Mouse (Mus musculus) erythroblast, embryonic 14.5 days (primary cell): ENCODE results near the gene Mcoln1.

Experiments
- GATA1 ChIP-seq: IDR thresholded peaks from 2 replicates; pipeline ENCODE4 v1.6.1; 2012; ENCODE audit warnings: low read length, inconsistent platforms, mixed read lengths
- TAL1 ChIP-seq: IDR thresholded peaks from 3 replicates; pipeline ENCODE4 v1.6.1; 2012; ENCODE audit warnings: low read length, inconsistent platforms, mixed read lengths

DNA sequence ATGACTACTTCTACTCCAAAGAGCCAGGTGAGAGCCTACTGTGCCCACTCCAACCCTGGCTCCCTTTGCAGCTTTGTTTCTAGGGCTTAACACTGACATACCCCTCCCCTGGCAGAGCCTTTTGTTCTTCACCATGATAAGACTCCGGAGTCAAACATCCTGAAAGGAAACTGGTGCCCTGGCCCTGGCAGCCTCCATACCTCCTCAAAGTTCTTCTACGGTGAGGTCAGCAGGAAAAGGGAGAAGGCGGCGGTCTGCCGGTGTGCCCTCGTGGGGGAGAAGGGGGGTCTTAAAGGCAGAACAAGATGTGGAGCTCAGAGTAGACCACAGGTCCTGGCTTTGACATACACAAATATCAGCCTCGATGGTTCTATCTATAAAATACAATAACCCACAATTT lies 16.7 kb upstream of the Mcoln1 start:
- TF ChIP-seq TAL1 = no peak
- TF ChIP-seq GATA1 = no peak
